Mouse (Mus musculus): ENCODE data around the gene Asap2. TPM values are rescaled to one million over a fixed set of nuclear protein-coding genes. Genes with fewer than 3 reads are reported as not detected.
A peak's percentile ranks its signal among the peaks of the same experiment; 100 is the strongest.

Asap2 gene
- polyA plus RNA-seq, 1 experiment from 2014 or later: 5.0 TPM

- DNase-seq (ENCODE audit: low spot score): no peak
- Histone ChIP-seq H3K4me2 (replicated peaks; ENCODE audit: low read depth) (no peak overlapping the region), H3K27me3 (ENCODE audit: control insufficient read depth, insufficient read depth, low read length) (no peaks in the 10 kb centered on the region), H3K4me1 (replicated peaks; ENCODE audit: control insufficient read depth, insufficient read depth) (no peaks in the 10 kb centered on the region), H3K9me3 (ENCODE audit: control insufficient read depth, low read length) (no peaks in the 10 kb centered on the region), H3K36me3 (ENCODE audit: control insufficient read depth, insufficient read depth, low read length) (no peaks in the 10 kb centered on the region), H3K9ac (ENCODE audit: low read length) (no peak overlapping the region), H3K4me3 (ENCODE audit: low read depth, low read length) (no peak overlapping the region), H3K27ac (replicated peaks) (no peak overlapping the region)
- TF ChIP-seq EP300 (optimal IDR thresholded peaks at IDR 0.05) (no peak), CTCF (IDR thresholded peaks at IDR 0.05; ENCODE audit: low read depth) (no peak)
- no peak for ATAC-seq (ENCODE audit: low FRiP score, low TSS enrichment)
- WGBS: 89% methylated on average over 1 of the region's 1 CpGs
Observed at GRCm38 (mm10) chr12:21186145-21186544, 195.9 kb downstream of the Asap2 start.

- H3K27me3 ChIP-seq (ENCODE audit: control insufficient read depth, insufficient read depth, low read length): no peaks in the 10 kb centered on the region
- ATAC-seq (ENCODE audit: low FRiP score, low TSS enrichment) (no peak), DNase-seq (ENCODE audit: low spot score) (no peak)
- TF ChIP-seq EP300 (optimal IDR thresholded peaks at IDR 0.05): no peak
- TF ChIP-seq CTCF (IDR thresholded peaks at IDR 0.05; ENCODE audit: low read depth): no peak
- H3K36me3 ChIP-seq (ENCODE audit: control insufficient read depth, insufficient read depth, low read length): no peaks in the 10 kb centered on the region
- no peaks in the 10 kb centered on the region for H3K9me3 ChIP-seq (ENCODE audit: control insufficient read depth, low read length)
- no peak overlapping the region for H3K4me3 ChIP-seq (ENCODE audit: low read depth, low read length)
- no peak overlapping the region for H3K4me2 ChIP-seq (replicated peaks; ENCODE audit: low read depth)
- 64% methylated on average over 4 of the region's 4 CpGs for WGBS
- no peaks in the 10 kb centered on the region for H3K4me1 ChIP-seq (replicated peaks; ENCODE audit: control insufficient read depth, insufficient read depth)
- H3K9ac ChIP-seq (ENCODE audit: low read length): no peak overlapping the region
- no peak overlapping the region for H3K27ac ChIP-seq (replicated peaks)
Observed at GRCm38 (mm10) chr12:21188880-21189279, 198.6 kb downstream of the Asap2 start.

- no peak for TF ChIP-seq EP300 (optimal IDR thresholded peaks at IDR 0.05)
- TF ChIP-seq CTCF (IDR thresholded peaks at IDR 0.05; ENCODE audit: low read depth): no peak
- no peaks in the 10 kb centered on the region for H3K27me3 ChIP-seq (ENCODE audit: control insufficient read depth, insufficient read depth, low read length)
- no peaks in the 10 kb centered on the region for H3K36me3 ChIP-seq (ENCODE audit: control insufficient read depth, insufficient read depth, low read length)
- no peak overlapping the region for H3K9ac ChIP-seq (ENCODE audit: low read length)
- H3K4me1 ChIP-seq (replicated peaks; ENCODE audit: control insufficient read depth, insufficient read depth): no peaks in the 10 kb centered on the region
- ATAC-seq (ENCODE audit: low FRiP score, low TSS enrichment): no peak
- H3K4me2 ChIP-seq (replicated peaks; ENCODE audit: low read depth): no peak overlapping the region
- WGBS: 71% methylated on average over 2 of the region's 2 CpGs
- no peak overlapping the region for H3K4me3 ChIP-seq (ENCODE audit: low read depth, low read length)
- no peaks in the 10 kb centered on the region for H3K9me3 ChIP-seq (ENCODE audit: control insufficient read depth, low read length)
- no peak overlapping the region for H3K27ac ChIP-seq (replicated peaks)
- DNase-seq (ENCODE audit: low spot score): no peak
Observed at GRCm38 (mm10) chr12:21191546-21191945, 201.3 kb downstream of the Asap2 start.

GRCm38 (mm10) chr12:21195497-21195896 is 205.2 kb downstream of the Asap2 start:
- TF ChIP-seq CTCF (IDR thresholded peaks at IDR 0.05; ENCODE audit: low read depth) (no peak), EP300 (optimal IDR thresholded peaks at IDR 0.05) (no peak)
- Histone ChIP-seq H3K4me3 (ENCODE audit: low read depth, low read length) (no peak overlapping the region), H3K4me2 (replicated peaks; ENCODE audit: low read depth) (no peak overlapping the region), H3K9me3 (ENCODE audit: control insufficient read depth, low read length) (no peaks in the 10 kb centered on the region), H3K36me3 (ENCODE audit: control insufficient read depth, insufficient read depth, low read length) (no peaks in the 10 kb centered on the region), H3K27ac (replicated peaks) (no peak overlapping the region), H3K4me1 (replicated peaks; ENCODE audit: control insufficient read depth, insufficient read depth) (no peaks in the 10 kb centered on the region), H3K9ac (ENCODE audit: low read length) (no peak overlapping the region), H3K27me3 (ENCODE audit: control insufficient read depth, insufficient read depth, low read length) (no peaks in the 10 kb centered on the region)
- ATAC-seq (ENCODE audit: low FRiP score, low TSS enrichment): no peak
- DNase-seq (ENCODE audit: low spot score): no peak
- WGBS: 92% methylated on average over 3 of the region's 3 CpGs

GRCm38 (mm10) chr12:21196420-21196819 is 206.2 kb downstream of the Asap2 start:
- Histone ChIP-seq H3K4me2 (replicated peaks; ENCODE audit: low read depth) (no peak overlapping the region), H3K4me3 (ENCODE audit: low read depth, low read length) (no peak overlapping the region), H3K36me3 (ENCODE audit: control insufficient read depth, insufficient read depth, low read length) (no peaks in the 10 kb centered on the region), H3K9ac (ENCODE audit: low read length) (no peak overlapping the region), H3K27ac (replicated peaks) (no peak overlapping the region), H3K9me3 (ENCODE audit: control insufficient read depth, low read length) (no peaks in the 10 kb centered on the region), H3K27me3 (ENCODE audit: control insufficient read depth, insufficient read depth, low read length) (no peaks in the 10 kb centered on the region), H3K4me1 (replicated peaks; ENCODE audit: control insufficient read depth, insufficient read depth) (no peaks in the 10 kb centered on the region)
- ATAC-seq (ENCODE audit: low FRiP score, low TSS enrichment) (peak; percentile 68), DNase-seq (ENCODE audit: low spot score) (peak; percentile 47)
- WGBS: 44% methylated on average over 4 of the region's 4 CpGs
- no peak for TF ChIP-seq CTCF (IDR thresholded peaks at IDR 0.05; ENCODE audit: low read depth)
- TF ChIP-seq EP300 (optimal IDR thresholded peaks at IDR 0.05): no peak

- H3K4me3 ChIP-seq (ENCODE audit: low read depth, low read length): no peak overlapping the region
- H3K9me3 ChIP-seq (ENCODE audit: control insufficient read depth, low read length): no peaks in the 10 kb centered on the region
- WGBS: 83% methylated on average over 8 of the region's 8 CpGs
- no peaks in the 10 kb centered on the region for H3K36me3 ChIP-seq (ENCODE audit: control insufficient read depth, insufficient read depth, low read length)
- no peaks in the 10 kb centered on the region for H3K27me3 ChIP-seq (ENCODE audit: control insufficient read depth, insufficient read depth, low read length)
- H3K4me2 ChIP-seq (replicated peaks; ENCODE audit: low read depth): no peak overlapping the region
- TF ChIP-seq CTCF (IDR thresholded peaks at IDR 0.05; ENCODE audit: low read depth) (no peak), EP300 (optimal IDR thresholded peaks at IDR 0.05) (no peak)
- no peak for DNase-seq (ENCODE audit: low spot score)
- H3K27ac ChIP-seq (replicated peaks): no peak overlapping the region
- no peak overlapping the region for H3K9ac ChIP-seq (ENCODE audit: low read length)
- 0 out of 2 replicates have a peak, but pooled peaks cover 2% of the 10 kb centered on the region for H3K4me1 ChIP-seq (replicated peaks; ENCODE audit: control insufficient read depth, insufficient read depth)
- ATAC-seq (ENCODE audit: low FRiP score, low TSS enrichment): peak; percentile 48; the same call in 1 of the 2 replicates
Observed at GRCm38 (mm10) chr12:21200613-21201012, 210.4 kb downstream of the Asap2 start.

Data from stomach, postnatal 0 days (tissue).